Mouse (Mus musculus): ENCODE data around the gene Tekt1. TPM values are rescaled to one million over a fixed set of nuclear protein-coding genes. Genes with fewer than 3 reads are reported as not detected.
A peak's percentile ranks its signal among the peaks of the same experiment; 100 is the strongest.

Gene Tekt1
- polyA plus RNA-seq, 1 experiment from 2014 or later: not detected

DNA sequence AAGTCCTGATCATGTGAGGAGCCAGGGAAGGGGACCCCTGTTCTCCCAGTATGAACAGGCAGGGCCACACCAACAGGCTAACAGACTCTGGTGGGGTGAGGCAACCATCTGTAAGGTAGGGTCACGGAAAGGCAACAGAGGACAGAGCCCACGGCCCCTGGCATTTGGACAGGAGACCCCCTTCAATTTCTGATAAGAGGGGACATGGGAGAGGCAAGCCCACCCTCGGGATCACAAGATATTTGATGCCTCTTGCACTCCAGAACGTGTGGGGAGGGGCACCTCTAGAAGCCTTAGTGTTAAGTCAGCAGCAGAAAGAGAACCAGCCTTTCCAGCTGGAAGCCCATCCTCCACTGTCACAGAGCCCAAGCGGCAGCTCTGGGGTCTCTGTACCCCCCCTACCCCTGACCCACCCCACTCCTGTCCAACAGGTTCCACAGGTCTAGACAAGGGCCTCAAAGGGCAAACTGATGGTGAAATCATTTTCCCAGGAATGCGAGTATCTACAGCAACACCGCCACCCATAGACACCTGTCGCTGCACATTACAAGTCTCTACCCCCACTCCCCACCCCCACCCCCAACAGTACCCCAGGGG lies 43.9 kb upstream of the Tekt1 start:
- 52% methylated on average over 8 of the region's 8 CpGs for WGBS (ENCODE audit: insufficient replicate concordance)
- Histone ChIP-seq H3K9me3 (replicated peaks; ENCODE audit: control insufficient read depth, low read length) (no peaks in the 10 kb centered on the region), H3K9ac (ENCODE audit: low read depth, low read length) (no peak overlapping the region), H3K36me3 (ENCODE audit: control insufficient read depth, insufficient read depth) (no peaks in the 10 kb centered on the region), H3K4me3 (ENCODE audit: low read depth, low read length) (no peak overlapping the region), H3K27ac (ENCODE audit: low read length) (no peak overlapping the region), H3K4me1 (ENCODE audit: control insufficient read depth, low read depth, low read length) (peaks cover 2% of the 10 kb centered on the region), H3K27me3 (ENCODE audit: control insufficient read depth, insufficient read depth, low read depth, low read length) (peaks cover 5% of the 10 kb centered on the region; the same call in 1 of the 2 replicates), H3K4me2 (ENCODE audit: low read depth, low read length) (no peak overlapping the region)
- no peak for ATAC-seq (ENCODE audit: low read depth)

- Histone ChIP-seq H3K27ac (ENCODE audit: low read length) (no peak overlapping the region), H3K27me3 (ENCODE audit: control insufficient read depth, insufficient read depth, low read depth, low read length) (peaks cover under 1% of the 10 kb centered on the region; the same call in 1 of the 2 replicates), H3K9me3 (replicated peaks; ENCODE audit: control insufficient read depth, low read length) (no peaks in the 10 kb centered on the region), H3K36me3 (ENCODE audit: control insufficient read depth, insufficient read depth) (no peaks in the 10 kb centered on the region), H3K4me2 (ENCODE audit: low read depth, low read length) (no peak overlapping the region), H3K4me3 (ENCODE audit: low read depth, low read length) (no peak overlapping the region), H3K9ac (ENCODE audit: low read depth, low read length) (no peak overlapping the region), H3K4me1 (ENCODE audit: control insufficient read depth, low read depth, low read length) (no peaks in the 10 kb centered on the region; the same call in 1 of the 2 replicates)
- ATAC-seq (ENCODE audit: low read depth): no peak
- 57% methylated on average over 4 of the region's 4 CpGs for WGBS (ENCODE audit: insufficient replicate concordance)
Measured at GRCm38 (mm10) chr11:72405532-72405931, 43.3 kb upstream of the Tekt1 start.

- Histone ChIP-seq H3K4me2 (ENCODE audit: low read depth, low read length) (no peak overlapping the region), H3K27ac (ENCODE audit: low read length) (no peak overlapping the region), H3K4me3 (ENCODE audit: low read depth, low read length) (no peak overlapping the region), H3K4me1 (ENCODE audit: control insufficient read depth, low read depth, low read length) (no peaks in the 10 kb centered on the region; the same call in 1 of the 2 replicates), H3K36me3 (ENCODE audit: control insufficient read depth, insufficient read depth) (no peaks in the 10 kb centered on the region), H3K9me3 (replicated peaks; ENCODE audit: control insufficient read depth, low read length) (no peaks in the 10 kb centered on the region), H3K27me3 (ENCODE audit: control insufficient read depth, insufficient read depth, low read depth, low read length) (no peaks in the 10 kb centered on the region), H3K9ac (ENCODE audit: low read depth, low read length) (no peak overlapping the region)
- no peak for ATAC-seq (ENCODE audit: low read depth)
- WGBS (ENCODE audit: insufficient replicate concordance): 66% methylated on average over 12 of the region's 12 CpGs
Measured at GRCm38 (mm10) chr11:72402969-72403368, 40.7 kb upstream of the Tekt1 start.

- WGBS (ENCODE audit: insufficient replicate concordance): 66% methylated on average over 5 of the region's 5 CpGs
- Histone ChIP-seq H3K4me2 (ENCODE audit: low read depth, low read length) (no peak overlapping the region), H3K9ac (ENCODE audit: low read depth, low read length) (no peak overlapping the region), H3K9me3 (replicated peaks; ENCODE audit: control insufficient read depth, low read length) (no peaks in the 10 kb centered on the region), H3K36me3 (ENCODE audit: control insufficient read depth, insufficient read depth) (no peaks in the 10 kb centered on the region), H3K27me3 (ENCODE audit: control insufficient read depth, insufficient read depth, low read depth, low read length) (no peaks in the 10 kb centered on the region), H3K4me3 (ENCODE audit: low read depth, low read length) (no peak overlapping the region), H3K27ac (ENCODE audit: low read length) (no peak overlapping the region), H3K4me1 (ENCODE audit: control insufficient read depth, low read depth, low read length) (no peaks in the 10 kb centered on the region)
- ATAC-seq (ENCODE audit: low read depth): no peak
Measured at GRCm38 (mm10) chr11:72402017-72402416, 39.8 kb upstream of the Tekt1 start.

DNA sequence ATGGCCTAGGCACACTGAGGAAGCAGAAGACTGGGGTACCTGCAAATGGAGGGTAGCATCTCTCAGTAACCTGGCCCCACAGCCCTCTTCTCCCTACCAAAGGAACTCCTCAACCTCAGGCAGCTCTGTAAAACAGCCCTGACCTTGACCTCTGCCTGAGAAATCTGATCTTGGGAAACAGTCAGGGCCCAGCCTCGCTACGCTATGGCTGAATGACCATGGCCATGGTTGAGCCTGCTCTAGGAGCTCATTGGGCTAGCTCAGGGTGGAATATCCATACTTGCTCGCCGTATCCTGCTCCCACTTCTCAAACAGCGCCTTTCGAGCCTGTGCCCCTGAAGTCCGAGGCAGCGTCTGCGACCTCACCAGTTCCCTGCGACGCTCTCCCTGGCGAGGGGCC lies 38.8 kb upstream of the Tekt1 start:
- Histone ChIP-seq H3K27ac (ENCODE audit: low read length) (no peak overlapping the region), H3K36me3 (ENCODE audit: control insufficient read depth, insufficient read depth) (no peaks in the 10 kb centered on the region), H3K9ac (ENCODE audit: low read depth, low read length) (no peak overlapping the region), H3K4me2 (ENCODE audit: low read depth, low read length) (no peak overlapping the region), H3K4me3 (ENCODE audit: low read depth, low read length) (no peak overlapping the region), H3K4me1 (ENCODE audit: control insufficient read depth, low read depth, low read length) (no peaks in the 10 kb centered on the region), H3K9me3 (replicated peaks; ENCODE audit: control insufficient read depth, low read length) (no peaks in the 10 kb centered on the region), H3K27me3 (ENCODE audit: control insufficient read depth, insufficient read depth, low read depth, low read length) (no peaks in the 10 kb centered on the region)
- WGBS (ENCODE audit: insufficient replicate concordance): 78% methylated on average over 12 of the region's 12 CpGs
- ATAC-seq (ENCODE audit: low read depth): no peak

DNA sequence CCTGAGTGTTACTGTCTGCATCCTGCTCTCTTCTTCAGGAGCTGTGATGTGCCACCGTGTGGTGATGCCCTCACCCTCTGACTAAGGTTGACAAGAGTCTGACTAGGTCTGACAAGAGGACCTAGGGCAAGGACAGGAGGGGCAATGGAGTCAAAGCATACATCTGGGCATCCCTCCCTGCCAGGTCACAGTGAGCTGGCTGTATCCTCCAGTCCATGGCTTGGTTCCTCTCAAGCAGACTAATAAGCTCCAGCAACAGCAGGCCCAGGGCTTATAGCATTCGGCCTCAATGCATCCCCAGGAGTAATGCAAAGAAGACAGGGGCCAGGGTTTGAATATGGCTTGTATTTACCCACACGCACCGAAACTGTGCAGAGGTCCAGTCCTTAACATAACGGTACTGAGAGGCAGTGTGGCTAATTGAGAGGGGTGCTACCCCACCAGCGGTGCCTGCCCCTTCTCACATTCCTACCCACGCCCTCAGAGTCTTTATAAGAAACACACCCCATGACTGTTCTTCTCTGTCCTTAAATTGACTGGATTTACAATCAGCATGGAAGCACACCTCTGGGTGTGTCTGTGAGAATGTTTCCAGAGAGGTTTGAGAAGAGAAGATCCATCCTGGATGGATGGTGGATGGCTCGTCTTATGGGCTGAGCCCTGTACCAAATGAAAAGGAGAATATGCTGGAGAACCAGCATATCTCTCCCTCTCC lies 35.7 kb upstream of the Tekt1 start:
- Histone ChIP-seq H3K27me3 (ENCODE audit: control insufficient read depth, insufficient read depth, low read depth, low read length) (no peaks in the 10 kb centered on the region), H3K36me3 (ENCODE audit: control insufficient read depth, insufficient read depth) (no peaks in the 10 kb centered on the region), H3K4me3 (ENCODE audit: low read depth, low read length) (no peak overlapping the region), H3K9ac (ENCODE audit: low read depth, low read length) (no peak overlapping the region), H3K9me3 (replicated peaks; ENCODE audit: control insufficient read depth, low read length) (no peaks in the 10 kb centered on the region), H3K4me2 (ENCODE audit: low read depth, low read length) (no peak overlapping the region), H3K4me1 (ENCODE audit: control insufficient read depth, low read depth, low read length) (no peaks in the 10 kb centered on the region), H3K27ac (ENCODE audit: low read length) (no peak overlapping the region)
- ATAC-seq (ENCODE audit: low read depth): no peak
- WGBS (ENCODE audit: insufficient replicate concordance): 61% methylated on average over 8 of the region's 8 CpGs

DNA sequence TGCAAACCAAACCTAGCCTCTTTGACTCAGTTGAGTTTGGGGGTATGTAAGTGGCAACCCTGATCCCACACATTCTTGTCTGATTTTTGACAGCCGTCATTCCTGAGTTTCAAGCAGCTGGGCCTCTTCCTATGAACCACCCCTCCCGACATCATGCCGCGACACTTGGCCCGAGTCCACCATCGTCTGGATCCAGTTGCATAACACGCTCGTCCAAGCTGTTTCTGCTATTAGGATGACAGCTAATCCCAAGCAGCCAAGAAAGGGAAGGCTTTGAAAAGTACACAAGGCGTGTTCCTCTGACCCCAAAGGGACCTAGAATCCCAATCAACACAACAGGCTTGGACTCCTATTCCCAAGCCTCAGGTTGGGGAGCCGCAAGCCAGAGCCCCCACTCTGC lies 34.8 kb upstream of the Tekt1 start:
- Histone ChIP-seq H3K36me3 (ENCODE audit: control insufficient read depth, insufficient read depth) (no peaks in the 10 kb centered on the region), H3K27me3 (ENCODE audit: control insufficient read depth, insufficient read depth, low read depth, low read length) (no peaks in the 10 kb centered on the region), H3K4me2 (ENCODE audit: low read depth, low read length) (no peak overlapping the region), H3K27ac (ENCODE audit: low read length) (no peak overlapping the region), H3K4me1 (ENCODE audit: control insufficient read depth, low read depth, low read length) (no peaks in the 10 kb centered on the region), H3K4me3 (ENCODE audit: low read depth, low read length) (no peak overlapping the region), H3K9ac (ENCODE audit: low read depth, low read length) (no peak overlapping the region), H3K9me3 (replicated peaks; ENCODE audit: control insufficient read depth, low read length) (no peaks in the 10 kb centered on the region)
- WGBS (ENCODE audit: insufficient replicate concordance): 68% methylated on average over 10 of the region's 10 CpGs
- no peak for ATAC-seq (ENCODE audit: low read depth)

GRCm38 (mm10) chr11:72396621-72397020 lies 34.4 kb upstream of the Tekt1 start:
- 61% methylated on average over 7 of the region's 7 CpGs for WGBS (ENCODE audit: insufficient replicate concordance)
- Histone ChIP-seq H3K4me2 (ENCODE audit: low read depth, low read length) (no peak overlapping the region), H3K4me1 (ENCODE audit: control insufficient read depth, low read depth, low read length) (no peaks in the 10 kb centered on the region), H3K36me3 (ENCODE audit: control insufficient read depth, insufficient read depth) (no peaks in the 10 kb centered on the region), H3K9ac (ENCODE audit: low read depth, low read length) (no peak overlapping the region), H3K4me3 (ENCODE audit: low read depth, low read length) (no peak overlapping the region), H3K9me3 (replicated peaks; ENCODE audit: control insufficient read depth, low read length) (no peaks in the 10 kb centered on the region), H3K27ac (ENCODE audit: low read length) (no peak overlapping the region), H3K27me3 (ENCODE audit: control insufficient read depth, insufficient read depth, low read depth, low read length) (no peaks in the 10 kb centered on the region)
- 0 out of 2 replicates have a peak, but pooled peaks have one; percentile 16 for ATAC-seq (ENCODE audit: low read depth)

DNA sequence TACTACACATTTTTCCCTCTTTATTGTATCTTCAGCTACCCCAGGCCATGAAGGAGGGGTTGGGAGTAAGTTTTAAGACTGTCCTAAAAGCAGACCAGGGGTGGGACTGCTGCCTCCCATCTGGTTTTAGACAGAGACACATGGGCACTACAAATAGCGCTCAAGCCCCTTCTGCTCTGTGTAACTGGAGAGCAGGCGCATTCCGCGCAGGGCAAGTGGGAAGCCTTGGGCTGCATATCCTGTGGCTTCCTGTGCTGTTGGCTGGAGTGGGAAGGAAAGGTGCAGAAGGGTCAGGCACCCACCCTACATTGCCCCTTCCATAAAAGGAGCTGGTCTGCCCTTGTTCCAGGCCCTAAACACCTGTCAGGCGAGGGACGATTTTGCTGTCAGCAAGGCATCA lies 33.4 kb upstream of the Tekt1 start:
- Histone ChIP-seq H3K4me3 (ENCODE audit: low read depth, low read length) (no peak overlapping the region), H3K9ac (ENCODE audit: low read depth, low read length) (no peak overlapping the region), H3K4me2 (ENCODE audit: low read depth, low read length) (no peak overlapping the region), H3K36me3 (ENCODE audit: control insufficient read depth, insufficient read depth) (no peaks in the 10 kb centered on the region), H3K4me1 (ENCODE audit: control insufficient read depth, low read depth, low read length) (no peaks in the 10 kb centered on the region), H3K9me3 (replicated peaks; ENCODE audit: control insufficient read depth, low read length) (no peaks in the 10 kb centered on the region), H3K27ac (ENCODE audit: low read length) (no peak overlapping the region), H3K27me3 (ENCODE audit: control insufficient read depth, insufficient read depth, low read depth, low read length) (no peaks in the 10 kb centered on the region)
- ATAC-seq (ENCODE audit: low read depth): no peak
- WGBS (ENCODE audit: insufficient replicate concordance): 74% methylated on average over 6 of the region's 6 CpGs

Data from liver, embryonic 16.5 days (tissue).